In the genomic region with DNA sequence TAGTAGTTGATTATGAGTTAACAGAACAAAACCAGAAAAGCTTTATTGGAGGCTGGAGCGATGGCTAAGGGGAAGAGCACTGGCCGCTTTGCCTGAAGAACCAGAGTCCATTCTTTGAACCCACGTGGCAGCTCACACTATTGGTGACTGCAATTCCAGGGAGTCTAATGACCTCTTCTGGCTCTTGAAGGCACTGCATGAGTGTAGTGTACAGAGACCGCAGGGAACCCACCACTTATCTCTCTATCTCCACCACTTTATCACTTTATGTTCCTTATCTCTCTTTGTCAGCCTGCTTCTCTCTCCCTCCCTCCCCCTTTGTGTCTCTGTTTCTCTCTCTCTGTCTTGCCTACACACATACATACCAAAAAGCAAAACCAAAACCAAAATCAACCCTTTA, we compare ENCODE assay signal across 9 mouse cellular contexts.
DNase-seq lines count a peak whose midpoint lies in the region; ATAC-seq and TF ChIP-seq lines count a peak whose summit lies in the region.
"Had no signal": no experiment of that assay in that cellular context is flagged by ENCODE, and none has a peak within 500 bp of the region (broad histone marks: within the 10 kb centered on the region; RNA-seq: fewer than 3 reads in every experiment).

No protein-coding gene starts in this region.

- ATAC-seq in neural tube, embryonic 11.5 days (ENCODE audit: insufficient read depth, low FRiP score, low TSS enrichment): 0 out of 2 replicates have a peak, but pooled peaks have one; percentile 46
- peak; percentile 83 for ATAC-seq in lung, postnatal 0 days
- ATAC-seq in stomach, postnatal 0 days (ENCODE audit: low FRiP score, low TSS enrichment): peak; percentile 71

- no peak overlapping the region for H3K9ac ChIP-seq in neural tube, embryonic 11.5 days (ENCODE audit: low read length)
- H3K9ac ChIP-seq in lung, postnatal 0 days (replicated peaks; ENCODE audit: low read depth): no peak overlapping the region
- no peak overlapping the region for H3K9ac ChIP-seq in stomach, postnatal 0 days (ENCODE audit: low read length)

- no peaks in the 10 kb centered on the region for H3K9me3 ChIP-seq in neural tube, embryonic 11.5 days (ENCODE audit: control insufficient read depth, low read length)
- H3K9me3 ChIP-seq in embryonic facial prominence, embryonic 10.5 days: no peaks in the 10 kb centered on the region
- no peaks in the 10 kb centered on the region for H3K9me3 ChIP-seq in lung, postnatal 0 days (ENCODE audit: low read length)
- no peaks in the 10 kb centered on the region for H3K9me3 ChIP-seq in stomach, postnatal 0 days (ENCODE audit: control insufficient read depth, low read length)

- no peak overlapping the region for H3K4me3 ChIP-seq in neural tube, embryonic 11.5 days (ENCODE audit: low read depth, low read length)
- H3K4me3 ChIP-seq in embryonic facial prominence, embryonic 10.5 days: no peak overlapping the region
- H3K4me3 ChIP-seq in kidney, adult 2 months (ENCODE audit: insufficient read depth, low read depth, low read length): no peak overlapping the region
- no peak overlapping the region for H3K4me3 ChIP-seq in lung, postnatal 0 days (ENCODE audit: low read depth, low read length)
- H3K4me3 ChIP-seq in stomach, postnatal 0 days (ENCODE audit: low read depth, low read length): no peak overlapping the region
- H3K4me3 ChIP-seq: erythroblast, embryonic 14.5 days had no signal

- 57% methylated on average over 4 of the region's 4 CpGs for WGBS in neural tube, embryonic 11.5 days
- WGBS in embryonic facial prominence, embryonic 10.5 days: 64% methylated on average over 4 of the region's 4 CpGs
- 23% methylated on average over 4 of the region's 4 CpGs for WGBS in kidney, adult 2 months
- WGBS in lung, postnatal 0 days: 27% methylated on average over 4 of the region's 4 CpGs
- 26% methylated on average over 4 of the region's 4 CpGs for WGBS in stomach, postnatal 0 days

- H3K4me1 ChIP-seq in neural tube, embryonic 11.5 days (ENCODE audit: control insufficient read depth, insufficient read depth, low read length): no peaks in the 10 kb centered on the region
- 0 out of 2 replicates have a peak, but pooled peaks cover 6% of the 10 kb centered on the region for H3K4me1 ChIP-seq in embryonic facial prominence, embryonic 10.5 days
- no peaks in the 10 kb centered on the region for H3K4me1 ChIP-seq in kidney, adult 2 months (ENCODE audit: control insufficient read depth, insufficient read depth, low read length)
- H3K4me1 ChIP-seq in lung, postnatal 0 days (ENCODE audit: insufficient read depth, low read depth, low read length): no peaks in the 10 kb centered on the region
- 0 out of 2 replicates have a peak, but pooled peaks cover 2% of the 10 kb centered on the region for H3K4me1 ChIP-seq in stomach, postnatal 0 days (replicated peaks; ENCODE audit: control insufficient read depth, insufficient read depth)

- peak; percentile 86 for TF ChIP-seq CTCF in kidney, adult 2 months (conservative IDR thresholded peaks at IDR 0.05; ENCODE audit: insufficient read depth, insufficient read length, low read depth, low read length)
- TF ChIP-seq CTCF in lung, postnatal 0 days (IDR thresholded peaks at IDR 0.05): peak; percentile 85
- TF ChIP-seq CTCF in stomach, postnatal 0 days (IDR thresholded peaks at IDR 0.05; ENCODE audit: low read depth): peak; percentile 82

- peak; percentile 56 for DNase-seq in adrenal gland, postnatal 10 days
- no peak for DNase-seq in adrenal gland, postnatal 25 days
- no peak for DNase-seq in neural tube, embryonic 11.5 days (ENCODE audit: low spot score)
- DNase-seq in neural tube, embryonic 10.5 days (ENCODE audit: extremely low spot score, low spot score): no peak
- peak; percentile 28 for DNase-seq in embryonic facial prominence, embryonic 10.5 days (ENCODE audit: low spot score)
- peak; percentile 76 for DNase-seq in kidney, adult 2 months
- peak; percentile 68 for DNase-seq in lung, postnatal 0 days (ENCODE audit: low spot score)
- peak; percentile 40 for DNase-seq in stomach, postnatal 0 days (ENCODE audit: low spot score)

- H3K27ac ChIP-seq in neural tube, embryonic 11.5 days (ENCODE audit: low read depth, low read length): no peak overlapping the region
- H3K27ac ChIP-seq in embryonic facial prominence, embryonic 10.5 days (replicated peaks): no peak overlapping the region
- H3K27ac ChIP-seq in kidney, adult 2 months (ENCODE audit: insufficient read depth, low read depth, low read length): no peak overlapping the region
- no peak overlapping the region for H3K27ac ChIP-seq in lung, postnatal 0 days (ENCODE audit: low read length)
- H3K27ac ChIP-seq in stomach, postnatal 0 days (replicated peaks): no peak overlapping the region

- H3K36me3 ChIP-seq in neural tube, embryonic 11.5 days (ENCODE audit: control insufficient read depth, insufficient read depth, low read length): peaks cover 3% of the 10 kb centered on the region; the same call in 1 of the 2 replicates
- H3K36me3 ChIP-seq in embryonic facial prominence, embryonic 10.5 days (replicated peaks): peaks cover 57% of the 10 kb centered on the region
- no peaks in the 10 kb centered on the region for H3K36me3 ChIP-seq in kidney, adult 2 months (ENCODE audit: control insufficient read depth, insufficient read depth, low read length)
- no peaks in the 10 kb centered on the region for H3K36me3 ChIP-seq in lung, postnatal 0 days (ENCODE audit: insufficient read depth, low read length)
- no peaks in the 10 kb centered on the region for H3K36me3 ChIP-seq in stomach, postnatal 0 days (ENCODE audit: control insufficient read depth, insufficient read depth, low read length)

- no peak for TF ChIP-seq EP300 in lung, postnatal 0 days (IDR thresholded peaks at IDR 0.05)
- no peak for TF ChIP-seq EP300 in stomach, postnatal 0 days (optimal IDR thresholded peaks at IDR 0.05)

- H3K27me3 ChIP-seq in neural tube, embryonic 11.5 days (ENCODE audit: control insufficient read depth, insufficient read depth, low read length): no peaks in the 10 kb centered on the region
- H3K27me3 ChIP-seq in embryonic facial prominence, embryonic 10.5 days (replicated peaks; ENCODE audit: low read depth, poor library complexity, severe bottlenecking): no peaks in the 10 kb centered on the region
- H3K27me3 ChIP-seq in kidney, adult 2 months (replicated peaks; ENCODE audit: control insufficient read depth, insufficient read depth, low read length): no peaks in the 10 kb centered on the region
- no peaks in the 10 kb centered on the region for H3K27me3 ChIP-seq in lung, postnatal 0 days (replicated peaks; ENCODE audit: insufficient read depth, low read length)
- no peaks in the 10 kb centered on the region for H3K27me3 ChIP-seq in stomach, postnatal 0 days (ENCODE audit: control insufficient read depth, insufficient read depth, low read length)

- H3K4me2 ChIP-seq in neural tube, embryonic 11.5 days (ENCODE audit: low read depth): no peak overlapping the region
- no peak overlapping the region for H3K4me2 ChIP-seq in lung, postnatal 0 days (replicated peaks; ENCODE audit: low read depth, low read length)
- no peak overlapping the region for H3K4me2 ChIP-seq in stomach, postnatal 0 days (replicated peaks; ENCODE audit: low read depth)

- no peak for TF ChIP-seq POLR2A in kidney, adult 2 months (IDR thresholded peaks at IDR 0.05; ENCODE audit: low read depth, low read length)

Comparison
In these comparisons a context has a peak if more than half of its experiments do, and no peak if none do; other contexts are left out.
1. DNase-seq: peak in adrenal gland, postnatal 10 days (single experiment), embryonic facial prominence, embryonic 10.5 days (single experiment), kidney, adult 2 months (single experiment), lung, postnatal 0 days (single experiment) and stomach, postnatal 0 days (single experiment); none in adrenal gland, postnatal 25 days (single experiment), neural tube, embryonic 11.5 days (single experiment) and neural tube, embryonic 10.5 days (single experiment).
2. Peak in every context shown above with its lines, with median percentiles within 50 percentile points of each other: ATAC-seq and CTCF ChIP-seq.